In genomic region chr2:153332271-153332670, GRCm38 (mm10) we compare ENCODE assay signal across 14 mouse cellular contexts. TPM values are rescaled to one million over a fixed set of nuclear protein-coding genes. Genes with fewer than 3 reads are reported as not detected.
A peak's percentile ranks its signal among the peaks of the same experiment; 100 is the strongest.
DNase-seq lines count a peak whose midpoint lies in the region; ATAC-seq lines count a peak whose summit lies in the region.
"Had no signal": no experiment of that assay in that cellular context is flagged by ENCODE, and none has a peak within 500 bp of the region (broad histone marks: within the 10 kb centered on the region; RNA-seq: fewer than 3 reads in every experiment).

No protein-coding gene starts in this region.

- no peak for ATAC-seq in granulocyte monocyte progenitor cell, adult 5-6 weeks (replicated peaks; ENCODE audit: poor library complexity, severe bottlenecking)
- ATAC-seq: forebrain, embryonic 16.5 days; hindbrain, embryonic 16.5 days; midbrain, embryonic 16.5 days had no signal

- peak; percentile 20 for DNase-seq in layer of hippocampus, adult 9-11 months
- no peak for DNase-seq in layer of hippocampus, postnatal 14 days (ENCODE audit: low spot score in 2 of 2)
- DNase-seq in cerebellum, adult 8-10 months: peak; percentile 36
- peak; percentile 49 to 50 for DNase-seq in cerebellum, postnatal 25 days
- DNase-seq in thymus, adult 18-20 months: no peak
- no peak for DNase-seq in yolk sac, embryonic 10.5 days (ENCODE audit: low spot score)
- DNase-seq: gastrocnemius, postnatal 10 days; heart, adult 11 months; kidney, adult 18-20 months; right cerebral cortex, adult 18-20 months had no signal

RNA-seq across cellular contexts. Expression of gene Asxl1, which starts 13.4 kb away (rescaled TPM):
- total RNA-seq in layer of hippocampus, postnatal 14 days (2021): 10 to 100 TPM; 34.6 to 34.7 TPM
- total RNA-seq in granulocyte monocyte progenitor cell, adult 5-6 weeks (2014; fragmentation: Nextera tagmentation): 28.1 and 48.1 TPM in 2 replicates
- total RNA-seq in granulocyte monocyte progenitor cell, adult 5-6 weeks (2017): 19.9 and 21.2 TPM in 2 replicates

RNA-seq across cellular contexts. Expression of gene Kif3b, which starts 41.1 kb away (rescaled TPM):
- total RNA-seq in layer of hippocampus, postnatal 14 days (2021): 10 to 100 TPM; 63.5 to 69.2 TPM
- total RNA-seq in granulocyte monocyte progenitor cell, adult 5-6 weeks (2014; fragmentation: Nextera tagmentation): 6.9 and 7.7 TPM in 2 replicates
- 9.1 and 11.3 TPM in 2 replicates for total RNA-seq in granulocyte monocyte progenitor cell, adult 5-6 weeks (2017)

Comparison
In these comparisons a context has a peak if more than half of its experiments do, and no peak if none do; other contexts are left out.
1. DNase-seq: peak in layer of hippocampus, adult 9-11 months (single experiment), cerebellum, adult 8-10 months (single experiment) and cerebellum, postnatal 25 days (2 of 2); none in layer of hippocampus, postnatal 14 days (0 of 2), thymus, adult 18-20 months (0 of 2) and yolk sac, embryonic 10.5 days (single experiment).
2. RNA of gene Kif3b, which starts 41.1 kb away (total RNA-seq): 63.5 to 69.2 TPM in layer of hippocampus, postnatal 14 days; 6.9 to 11.3 TPM in granulocyte monocyte progenitor cell, adult 5-6 weeks; every median in the first group is over 4 times any median in the second.